Mouse (Mus musculus) G1E (cell line): ENCODE data around the gene Mapkbp1.

ENCODE experiments used
- CTCF ChIP-seq: IDR thresholded peaks from 2 replicates; pipeline ENCODE4 v1.5.1; 2012; ENCODE audit warnings: low read depth, low read length, inconsistent platforms, mixed read lengths
- GATA1 ChIP-seq: IDR thresholded peaks from 2 replicates; pipeline ENCODE4 v1.6.1; 2012; ENCODE audit warnings: borderline replicate concordance, low read length, inconsistent platforms, mixed read lengths
- POLR2AphosphoS5 ChIP-seq: IDR thresholded peaks from 2 replicates; pipeline ENCODE4 v1.6.1; 2012; ENCODE audit warnings: low read depth, low read length, inconsistent platforms; ENCODE audit not compliant: insufficient replicate concordance
- TAL1 ChIP-seq: conservative IDR thresholded peaks from 2 replicates; pipeline ENCODE4 v1.6.1; 2012; ENCODE audit warnings: low read depth, low read length, inconsistent platforms, mixed read lengths

- no peak for TF ChIP-seq GATA1
- TF ChIP-seq CTCF = no peak
- no peak for TF ChIP-seq TAL1
- TF ChIP-seq POLR2AphosphoS5 = no peak
Observed at GRCm38 (mm10) chr2:120064639-120065038, 92.1 kb downstream of the Mapkbp1 start.
